Mouse (Mus musculus) cerebellum, postnatal 4 days (tissue): ENCODE results near the gene Hsf2bp.

Source experiments
- DNase-seq, 2 experiments: peaks; one replicate each; pipeline ENCODE4 v3.0.0; 2022; ENCODE audit warnings: low spot score in 2 of 2, mixed read lengths in 1 of 2

The Hsf2bp gene

GRCm38 (mm10) chr17:31982326-31983190 is 53.6 kb downstream of the Hsf2bp start:
- no peak for DNase-seq

GRCm38 (mm10) chr17:31979888-31980287 is 56.3 kb downstream of the Hsf2bp start:
- DNase-seq = no peak

DNA sequence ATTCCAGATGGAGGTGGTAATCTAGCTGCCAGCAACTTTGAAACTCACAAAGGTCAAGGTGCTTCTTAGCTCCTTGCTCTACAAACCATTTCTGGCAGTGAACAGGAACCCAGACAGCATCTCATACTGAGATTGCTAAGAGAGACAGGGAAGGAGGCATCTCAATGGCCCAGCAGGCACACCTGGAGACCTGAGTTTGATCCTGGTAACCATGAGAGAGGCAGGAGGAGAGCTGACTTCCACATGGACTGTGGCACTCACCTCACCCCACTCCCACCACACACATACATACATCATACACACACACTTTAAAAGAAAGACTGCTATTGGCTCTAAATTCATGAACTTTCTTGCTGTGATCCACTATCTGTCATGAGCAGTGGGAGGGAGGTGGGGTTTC is 59.0 kb downstream of the Hsf2bp start:
- no peak for DNase-seq

- no peak for DNase-seq
These were observed 59.6 kb downstream of the Hsf2bp start for GRCm38 (mm10) chr17:31976501-31976900.

DNA sequence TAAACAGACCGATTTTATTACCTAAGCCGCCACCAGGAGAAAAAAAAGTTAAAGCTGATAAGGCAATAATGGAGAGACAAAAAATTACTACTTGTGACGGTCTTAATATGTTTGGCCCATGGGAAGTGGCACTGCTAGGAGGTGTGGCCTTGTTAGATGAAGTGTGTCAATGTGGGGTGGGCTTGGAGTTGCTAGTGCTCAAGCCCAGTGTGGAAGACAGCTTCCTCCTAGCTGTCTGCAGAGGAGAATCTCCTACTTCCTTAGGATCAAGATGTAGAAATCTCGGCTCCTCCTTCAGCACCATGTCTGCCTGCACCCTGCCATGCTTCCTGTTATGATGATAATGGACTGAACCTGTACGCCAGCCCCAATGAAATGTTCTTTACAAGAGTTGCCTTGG is 61.5 kb downstream of the Hsf2bp start:
- DNase-seq = no peak

DNA sequence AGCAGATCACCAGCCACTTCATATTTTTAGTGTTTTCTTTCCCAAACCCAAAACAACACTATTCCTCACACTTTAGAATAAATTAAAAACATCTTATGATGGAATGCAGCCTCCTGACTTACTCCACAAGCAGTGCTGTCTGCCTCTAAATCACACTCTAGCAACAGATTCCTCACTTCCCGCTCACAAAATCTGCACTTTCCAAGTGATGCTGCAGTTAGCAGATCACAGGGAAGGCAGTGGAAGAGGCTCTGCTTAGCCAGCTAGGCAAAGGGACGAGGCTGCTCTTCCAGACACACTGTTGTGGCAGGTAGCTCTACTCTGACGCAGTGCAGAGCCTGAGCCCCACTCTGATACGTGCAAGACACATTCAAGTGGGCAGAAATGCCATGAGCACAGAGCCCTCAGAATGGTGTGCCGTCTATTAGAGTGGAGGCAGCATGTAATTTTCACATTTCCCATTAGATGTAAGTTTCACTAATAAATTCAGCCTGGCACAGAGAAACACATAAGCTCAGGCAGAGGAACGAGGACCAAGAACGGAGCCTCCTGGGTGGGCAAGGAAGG is 62.4 kb downstream of the Hsf2bp start:
- DNase-seq = no peak

DNA sequence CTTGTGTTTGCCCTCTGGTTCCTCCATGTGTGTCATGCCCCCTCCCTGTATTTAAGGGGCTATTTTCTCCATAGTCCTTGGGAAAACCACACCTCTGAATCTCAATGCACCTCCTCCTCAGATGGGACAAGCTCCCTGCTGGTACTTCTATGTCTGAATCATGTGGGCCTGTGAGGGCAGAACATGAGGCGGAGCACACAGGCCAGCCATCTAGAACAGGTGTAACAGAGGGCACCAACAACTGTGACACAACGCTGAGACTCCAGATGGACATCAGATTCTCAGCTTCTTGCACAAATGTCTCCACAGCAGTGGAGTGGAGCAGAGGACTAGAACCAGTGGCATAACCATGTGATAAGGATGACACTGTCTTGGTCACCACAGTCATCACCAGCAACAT is 65.3 kb downstream of the Hsf2bp start:
- DNase-seq = no peak

DNA sequence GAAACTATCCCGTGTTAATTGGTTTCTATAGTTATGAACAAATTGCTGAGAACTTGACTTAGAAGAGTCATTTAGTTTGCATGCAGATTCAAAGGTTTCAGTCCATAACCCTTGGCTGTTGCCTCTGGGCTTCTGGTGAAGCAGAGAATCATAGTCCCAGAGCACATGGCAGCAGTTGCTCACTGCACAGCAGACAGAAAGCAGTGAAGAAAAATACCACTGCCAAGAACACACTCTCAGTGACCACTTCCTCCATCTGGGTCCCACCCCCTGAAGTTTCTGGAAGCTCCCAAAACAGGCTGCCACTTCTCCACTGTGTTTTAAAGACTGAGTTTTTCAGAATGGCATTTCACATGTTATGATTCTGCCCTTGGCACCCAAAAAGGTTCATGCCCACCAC is 67.3 kb downstream of the Hsf2bp start:
- DNase-seq = no peak

GRCm38 (mm10) chr17:31967311-31967710 is 68.8 kb downstream of the Hsf2bp start:
- no peak for DNase-seq

DNA sequence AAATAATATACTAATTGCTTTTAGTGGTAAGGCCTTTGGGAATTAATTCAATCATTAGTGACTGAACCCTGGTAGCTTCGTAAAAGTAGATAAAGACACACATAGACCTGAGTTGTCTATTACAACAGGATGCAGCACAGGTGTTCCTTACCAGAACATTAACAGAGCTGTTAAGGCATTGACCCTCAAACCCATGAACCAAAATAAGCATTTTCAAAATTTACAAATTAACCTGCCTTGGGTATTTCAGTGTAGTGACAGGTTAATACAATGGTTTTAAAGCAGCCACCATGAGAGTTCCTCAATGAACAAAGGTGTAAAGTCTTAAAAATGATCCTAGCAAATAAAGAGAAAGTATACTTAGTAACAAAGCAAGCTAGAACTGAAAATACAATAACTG is 69.6 kb downstream of the Hsf2bp start:
- no peak for DNase-seq

DNA sequence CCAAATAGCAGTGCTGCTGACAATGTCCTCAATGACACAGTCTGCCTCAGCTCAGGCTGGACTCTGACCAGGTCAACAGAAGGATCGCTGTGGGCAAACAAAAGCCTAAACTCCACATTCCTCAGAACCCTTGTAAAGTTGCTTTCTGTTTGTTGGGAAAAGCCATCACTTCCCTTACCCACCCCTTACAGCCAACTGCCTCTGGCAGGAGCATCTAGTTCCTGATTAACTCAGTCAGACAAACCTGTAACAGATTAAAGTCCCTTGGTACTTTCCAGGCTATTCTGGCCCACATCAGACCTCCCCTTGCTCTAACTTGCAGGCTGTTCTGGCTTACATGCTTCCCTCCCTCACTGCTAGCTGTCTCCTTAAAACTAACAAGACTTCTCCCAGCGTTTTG is 70.5 kb downstream of the Hsf2bp start:
- no peak for DNase-seq

DNA sequence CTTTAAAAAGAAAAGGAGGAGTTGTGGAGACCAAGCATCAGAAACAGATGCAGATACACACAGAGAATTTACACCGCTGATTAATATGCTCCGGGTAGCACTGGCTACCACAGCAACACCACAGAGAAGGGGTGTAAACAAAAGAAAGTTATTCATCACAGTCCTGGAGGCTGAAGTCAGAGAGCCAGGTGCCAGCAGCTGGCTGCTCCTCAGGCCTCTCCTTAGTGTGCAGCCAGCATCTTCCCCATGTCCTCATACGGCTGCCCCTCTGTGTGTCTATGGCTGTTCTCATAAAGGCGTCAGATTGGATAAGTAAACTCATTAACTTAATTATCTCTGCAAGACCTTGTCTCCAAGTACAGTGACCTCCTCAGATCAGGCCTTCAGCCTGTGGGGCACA is 73.2 kb downstream of the Hsf2bp start:
- no peak for DNase-seq

DNA sequence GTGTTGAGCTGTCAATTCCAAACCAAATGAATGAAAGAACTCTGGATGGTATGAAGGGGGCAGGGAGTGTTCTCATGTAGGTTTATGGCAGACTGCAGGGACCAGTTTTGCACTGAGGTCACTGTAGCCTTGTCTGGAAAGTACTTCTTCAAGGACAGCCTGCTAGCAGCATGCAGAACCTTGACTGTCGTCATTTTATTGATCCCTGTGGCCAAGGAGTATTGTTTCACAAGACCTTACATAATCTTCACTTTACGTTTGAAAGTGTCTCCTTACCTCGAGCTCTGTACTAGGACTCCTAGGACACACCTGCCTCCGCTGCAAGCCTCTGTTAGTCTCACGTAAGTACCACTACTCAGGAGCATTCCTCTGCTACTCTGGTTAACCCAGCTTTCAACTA is 73.9 kb downstream of the Hsf2bp start:
- DNase-seq = no peak

- DNase-seq = no peak
These were observed 81.5 kb downstream of the Hsf2bp start for GRCm38 (mm10) chr17:31954551-31955140.

DNA sequence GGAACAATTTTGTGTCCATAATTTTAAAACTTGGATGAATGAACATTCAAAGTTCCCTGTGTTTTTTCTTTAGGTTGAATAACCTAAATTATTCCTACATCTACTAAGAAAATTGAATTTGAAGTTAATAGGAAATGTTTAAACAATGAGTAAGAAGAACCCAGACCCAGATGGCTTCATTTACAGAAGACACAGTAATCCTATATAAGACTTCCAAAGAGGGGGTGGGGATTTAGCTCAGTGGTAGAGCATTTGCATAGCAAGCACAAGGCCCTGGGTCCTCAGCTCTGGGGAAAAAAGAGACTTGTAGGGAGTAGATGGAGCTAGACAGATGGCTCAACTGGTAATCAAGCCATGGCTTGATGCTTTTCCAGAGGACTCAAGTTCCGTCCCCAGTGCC is 87.1 kb downstream of the Hsf2bp start:
- DNase-seq = no peak

DNA sequence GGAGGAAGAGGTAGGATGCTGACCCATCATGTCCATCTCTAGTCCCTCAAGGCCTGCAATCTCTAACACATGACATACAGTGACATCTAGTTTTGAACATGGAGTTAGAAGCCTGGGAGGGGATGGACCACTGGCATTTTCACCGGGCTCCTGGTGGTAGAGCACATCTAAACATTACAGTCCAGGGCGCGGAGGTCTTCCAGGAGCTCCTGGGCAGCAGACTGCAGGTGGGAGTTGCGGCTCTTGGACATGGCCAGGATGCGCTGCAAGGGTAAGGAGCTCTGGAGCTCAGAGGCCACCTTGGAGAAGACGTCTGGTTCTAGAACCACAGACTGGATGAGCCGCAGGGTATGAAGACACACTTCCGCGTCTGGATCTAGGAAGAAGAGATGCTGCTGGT is 89.7 kb downstream of the Hsf2bp start:
- no peak for DNase-seq

- no peak for DNase-seq
These were observed 92.1 kb downstream of the Hsf2bp start for GRCm38 (mm10) chr17:31943881-31944539.

- DNase-seq = no peak
These were observed 94.5 kb downstream of the Hsf2bp start for GRCm38 (mm10) chr17:31941616-31942015.

GRCm38 (mm10) chr17:31940607-31941006 is 95.5 kb downstream of the Hsf2bp start:
- DNase-seq = no peak

DNA sequence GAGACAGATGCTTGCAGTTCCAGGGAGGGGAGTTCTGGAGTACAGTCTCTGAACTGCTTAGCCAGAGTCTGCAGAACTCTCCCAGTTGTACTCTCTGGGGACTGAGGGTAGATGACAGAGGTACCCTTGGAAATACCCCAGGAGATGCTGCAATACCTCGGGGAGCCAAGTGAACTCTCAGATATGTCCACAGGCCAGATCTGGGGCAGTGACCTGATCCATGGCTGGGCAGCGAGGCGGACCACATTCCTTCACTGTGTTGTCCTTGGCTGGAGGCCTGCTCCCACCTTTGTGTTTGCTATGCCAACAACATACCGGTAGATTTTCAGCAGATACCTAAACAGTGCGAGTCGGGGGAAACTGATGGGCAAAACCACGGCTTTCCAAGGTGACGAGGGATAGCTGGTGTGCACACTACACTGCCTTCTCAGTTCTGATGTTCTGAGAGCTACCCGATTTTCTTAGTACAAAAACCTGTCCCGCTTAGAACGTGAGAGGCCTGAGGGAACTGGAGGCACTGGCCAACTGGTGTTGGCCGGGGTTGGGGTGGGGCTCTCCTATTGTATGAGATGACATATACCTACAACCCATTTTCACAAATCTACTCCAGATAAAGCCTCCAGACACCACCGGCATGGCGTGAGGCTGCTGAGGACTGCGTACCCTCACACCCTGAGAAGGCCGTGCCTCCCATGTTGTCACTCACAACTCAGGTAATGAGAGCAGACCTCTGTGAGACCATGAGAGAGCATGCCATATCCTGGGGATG is 96.7 kb downstream of the Hsf2bp start:
- no peak for DNase-seq

GRCm38 (mm10) chr17:31938539-31939260 is 97.4 kb downstream of the Hsf2bp start:
- no peak for DNase-seq
